Mouse (Mus musculus) erythroblast, embryonic 14.5 days (primary cell): ENCODE data around the gene BC048562.

Source experiments
- GATA1 ChIP-seq: IDR thresholded peaks from 2 replicates; pipeline ENCODE4 v1.6.1; 2012; ENCODE audit warnings: low read length, inconsistent platforms, mixed read lengths
- TAL1 ChIP-seq: IDR thresholded peaks from 3 replicates; pipeline ENCODE4 v1.6.1; 2012; ENCODE audit warnings: low read length, inconsistent platforms, mixed read lengths

GRCm38 (mm10) chr9:108491286-108491580 lies 55.0 kb downstream of the BC048562 start:
- TF ChIP-seq GATA1 (no peak), TAL1 (no peak)
